Mouse (Mus musculus) bone marrow macrophage, adult 2 months (primary cell): ENCODE data around the gene Ptch1.

Experiments used
- CTCF ChIP-seq: IDR thresholded peaks from 2 replicates; pipeline ENCODE4 v1.5.1; 2012; ENCODE audit warnings: low read depth, mild to moderate bottlenecking, low read length, moderate library complexity
- POLR2A ChIP-seq: IDR thresholded peaks from 2 replicates; pipeline ENCODE4 v1.6.1; 2012; ENCODE audit warnings: mild to moderate bottlenecking, low read depth, low read length, borderline replicate concordance

- no peak for TF ChIP-seq POLR2A
- no peak for TF ChIP-seq CTCF
Measured at GRCm38 (mm10) chr13:63550367-63550766, 23.0 kb downstream of the Ptch1 start.
